Mouse (Mus musculus): Measurements from ENCODE around the gene Fkbp15. TPM values are rescaled to one million over a fixed set of nuclear protein-coding genes. Genes with fewer than 3 reads are reported as not detected.

Fkbp15 gene
- polyA plus RNA-seq, 1 experiment from 2014 or later = 18.2 TPM

DNA sequence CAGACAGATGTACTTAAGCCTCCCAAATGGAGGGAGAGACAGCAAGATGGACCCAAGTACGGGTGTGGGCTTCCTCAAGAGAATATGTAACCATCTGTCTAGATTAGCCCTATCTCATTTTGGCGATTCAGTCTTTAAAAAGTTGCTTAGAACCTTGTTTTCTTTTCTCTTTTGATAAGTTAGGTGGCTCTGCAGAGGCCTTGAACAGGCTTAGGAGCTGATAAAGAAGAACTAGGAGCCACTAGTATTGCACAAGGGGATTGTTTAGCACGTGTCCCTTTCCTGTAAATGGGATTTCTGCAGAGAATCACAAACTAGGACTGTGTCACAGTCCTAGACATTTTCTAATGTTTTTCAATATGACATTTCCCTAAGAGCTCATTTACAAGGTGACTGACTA, 8.7 kb upstream of the Fkbp15 start:
- H3K4me1 ChIP-seq (replicated peaks) = peaks cover 44% of the 10 kb centered on the region
- no peak overlapping the region for H3K27ac ChIP-seq (ENCODE audit: poor library complexity, severe bottlenecking)
- H3K27me3 ChIP-seq (replicated peaks) = no peaks in the 10 kb centered on the region
- H3K36me3 ChIP-seq = 0 out of 2 replicates have a peak, but pooled peaks cover 3% of the 10 kb centered on the region
- no peak for ATAC-seq (ENCODE audit: insufficient number of reproducible peaks, low FRiP score)
- no peak overlapping the region for H3K4me3 ChIP-seq
- no peak overlapping the region for H3K4me2 ChIP-seq
- H3K9me3 ChIP-seq (replicated peaks) = no peaks in the 10 kb centered on the region
- 24% methylated on average over 3 of the region's 3 CpGs for WGBS
- H3K9ac ChIP-seq = no peak overlapping the region

DNA sequence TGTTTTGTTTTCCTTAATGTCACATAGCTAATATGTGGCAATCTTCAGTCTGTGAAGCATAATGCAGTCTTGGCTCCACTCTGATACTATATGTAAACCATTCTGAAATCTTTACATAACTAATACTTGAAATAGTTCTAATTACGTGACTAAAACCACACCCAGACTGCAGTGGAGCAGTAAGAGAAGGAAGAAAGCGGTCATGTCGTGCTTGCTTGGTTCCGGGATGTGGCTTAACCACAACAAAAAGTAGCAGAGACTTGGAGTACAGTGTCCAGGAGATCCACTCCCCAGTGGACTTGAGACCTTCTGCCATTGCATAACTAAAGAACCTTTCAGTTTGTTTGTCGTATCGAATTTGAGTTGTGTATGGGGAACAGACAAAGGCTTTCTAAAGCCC, 7.2 kb upstream of the Fkbp15 start:
- Histone ChIP-seq H3K4me1 (replicated peaks) (peaks cover 33% of the 10 kb centered on the region), H3K9ac (no peak overlapping the region), H3K4me2 (no peak overlapping the region), H3K27ac (ENCODE audit: poor library complexity, severe bottlenecking) (no peak overlapping the region), H3K27me3 (replicated peaks) (no peaks in the 10 kb centered on the region), H3K9me3 (replicated peaks) (no peaks in the 10 kb centered on the region), H3K36me3 (0 out of 2 replicates have a peak, but pooled peaks cover 3% of the 10 kb centered on the region), H3K4me3 (no peak overlapping the region)
- 89% methylated on average over 6 of the region's 6 CpGs for WGBS
- ATAC-seq (ENCODE audit: insufficient number of reproducible peaks, low FRiP score) = no peak

DNA sequence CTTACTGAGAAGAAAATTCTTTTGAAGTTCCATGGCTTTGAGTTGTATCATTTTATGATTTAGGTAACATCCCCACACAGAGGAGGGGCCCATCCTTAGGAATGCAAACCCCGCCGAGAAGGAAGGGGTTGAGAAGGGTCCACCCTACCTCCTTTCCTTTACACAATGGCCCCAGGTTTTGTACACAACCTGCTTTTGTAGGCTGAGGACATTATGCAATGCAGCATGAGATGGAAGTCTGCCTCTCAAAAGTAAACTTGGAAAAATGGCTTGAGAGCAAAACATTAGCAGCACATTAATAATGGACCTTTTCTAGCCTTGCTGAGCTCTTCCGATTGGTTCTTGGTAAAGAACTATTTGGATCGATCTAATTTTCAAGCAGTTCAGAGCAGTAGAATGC, 5.9 kb upstream of the Fkbp15 start:
- Histone ChIP-seq H3K4me3 (no peak overlapping the region), H3K9ac (no peak overlapping the region), H3K27ac (ENCODE audit: poor library complexity, severe bottlenecking) (no peak overlapping the region), H3K27me3 (replicated peaks) (no peaks in the 10 kb centered on the region), H3K36me3 (0 out of 2 replicates have a peak, but pooled peaks cover 3% of the 10 kb centered on the region), H3K4me2 (no peak overlapping the region), H3K4me1 (replicated peaks) (peaks cover 28% of the 10 kb centered on the region), H3K9me3 (replicated peaks) (no peaks in the 10 kb centered on the region)
- WGBS = 83% methylated on average over 4 of the region's 4 CpGs
- no peak for ATAC-seq (ENCODE audit: insufficient number of reproducible peaks, low FRiP score)

- Histone ChIP-seq H3K27me3 (replicated peaks) (no peaks in the 10 kb centered on the region), H3K9ac (no peak overlapping the region), H3K4me3 (no peak overlapping the region), H3K36me3 (0 out of 2 replicates have a peak, but pooled peaks cover 3% of the 10 kb centered on the region), H3K27ac (ENCODE audit: poor library complexity, severe bottlenecking) (no peak overlapping the region), H3K9me3 (replicated peaks) (no peaks in the 10 kb centered on the region), H3K4me1 (replicated peaks) (peaks cover 21% of the 10 kb centered on the region), H3K4me2 (no peak overlapping the region)
- no peak for ATAC-seq (ENCODE audit: insufficient number of reproducible peaks, low FRiP score)
- 91% methylated on average over 8 of the region's 8 CpGs for WGBS
Observed at GRCm38 (mm10) chr4:62364299-62364698, 4.0 kb upstream of the Fkbp15 start.

DNA sequence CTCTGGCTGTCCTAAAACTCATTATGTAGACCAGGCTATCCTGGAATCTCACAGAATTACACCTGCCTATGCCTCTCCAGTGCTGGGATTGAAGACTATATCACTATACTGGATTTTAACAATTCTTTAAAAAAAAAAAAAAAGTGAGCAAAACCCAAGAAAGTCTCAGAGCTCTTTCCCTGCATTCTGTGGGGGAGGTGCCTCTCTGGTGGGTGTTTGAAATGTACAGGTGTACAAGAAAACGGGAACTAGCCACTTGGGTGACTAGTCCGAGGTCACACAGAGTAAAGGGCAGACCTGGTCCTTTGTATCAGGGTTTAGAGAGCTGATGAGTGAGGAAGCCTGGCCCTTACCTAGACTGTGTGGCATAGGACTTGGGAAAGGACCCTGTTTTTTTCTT, 2.1 kb upstream of the Fkbp15 start:
- no peak overlapping the region for H3K9ac ChIP-seq
- 0 out of 2 replicates have a peak, but pooled peaks cover 3% of the 10 kb centered on the region for H3K36me3 ChIP-seq
- peaks cover 16% of the 10 kb centered on the region for H3K4me1 ChIP-seq (replicated peaks)
- no peak overlapping the region for H3K4me2 ChIP-seq
- WGBS = 85% methylated on average over 2 of the region's 2 CpGs
- no peak for ATAC-seq (ENCODE audit: insufficient number of reproducible peaks, low FRiP score)
- no peaks in the 10 kb centered on the region for H3K9me3 ChIP-seq (replicated peaks)
- no peaks in the 10 kb centered on the region for H3K27me3 ChIP-seq (replicated peaks)
- H3K27ac ChIP-seq (ENCODE audit: poor library complexity, severe bottlenecking) = no peak overlapping the region
- H3K4me3 ChIP-seq = no peak overlapping the region

DNA sequence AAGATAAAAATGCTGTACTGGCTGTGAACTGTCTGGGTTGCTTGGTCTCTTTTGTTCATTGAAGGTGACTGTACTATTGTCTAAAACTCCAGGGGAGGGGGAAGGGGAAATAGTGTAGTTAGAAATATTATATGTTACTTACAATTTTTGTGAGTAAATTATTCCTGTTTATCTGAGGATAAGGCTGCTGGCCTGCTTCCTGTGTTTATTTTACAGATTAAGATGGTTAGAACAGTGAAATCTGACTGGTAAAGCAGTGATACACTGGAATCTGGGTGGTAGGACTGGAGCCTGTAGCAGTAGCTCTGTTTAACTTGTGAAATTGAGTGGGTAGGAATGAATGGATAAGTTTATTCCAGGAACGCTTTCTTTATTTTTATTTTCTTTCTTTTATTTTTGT, 1.6 kb upstream of the Fkbp15 start:
- Histone ChIP-seq H3K4me1 (replicated peaks) (peaks cover 16% of the 10 kb centered on the region), H3K27me3 (replicated peaks) (no peaks in the 10 kb centered on the region), H3K4me3 (peak overlapping the region; percentile 75), H3K4me2 (peak overlapping the region; percentile 80), H3K9ac (peak overlapping the region; percentile 30; the same call in 1 of the 2 replicates), H3K27ac (ENCODE audit: poor library complexity, severe bottlenecking) (no peak overlapping the region), H3K9me3 (replicated peaks) (no peaks in the 10 kb centered on the region), H3K36me3 (0 out of 2 replicates have a peak, but pooled peaks cover 4% of the 10 kb centered on the region)
- no peak for ATAC-seq (ENCODE audit: insufficient number of reproducible peaks, low FRiP score)
- WGBS = 65% methylated on average over 1 of the region's 1 CpGs

GRCm38 (mm10) chr4:62361571-62361970, 1.2 kb upstream of the Fkbp15 start:
- 16% methylated on average over 6 of the region's 6 CpGs for WGBS
- peak overlapping the region; percentile 80 for H3K4me2 ChIP-seq
- no peaks in the 10 kb centered on the region for H3K27me3 ChIP-seq (replicated peaks)
- H3K4me3 ChIP-seq = peak overlapping the region; percentile 75
- 0 out of 2 replicates have a peak, but pooled peaks cover 8% of the 10 kb centered on the region for H3K36me3 ChIP-seq
- peak overlapping the region; percentile 30; the same call in 1 of the 2 replicates for H3K9ac ChIP-seq
- no peaks in the 10 kb centered on the region for H3K9me3 ChIP-seq (replicated peaks)
- H3K27ac ChIP-seq (ENCODE audit: poor library complexity, severe bottlenecking) = no peak overlapping the region; the same call in 1 of the 2 replicates
- peaks cover 16% of the 10 kb centered on the region for H3K4me1 ChIP-seq (replicated peaks)
- no peak for ATAC-seq (ENCODE audit: insufficient number of reproducible peaks, low FRiP score)

DNA sequence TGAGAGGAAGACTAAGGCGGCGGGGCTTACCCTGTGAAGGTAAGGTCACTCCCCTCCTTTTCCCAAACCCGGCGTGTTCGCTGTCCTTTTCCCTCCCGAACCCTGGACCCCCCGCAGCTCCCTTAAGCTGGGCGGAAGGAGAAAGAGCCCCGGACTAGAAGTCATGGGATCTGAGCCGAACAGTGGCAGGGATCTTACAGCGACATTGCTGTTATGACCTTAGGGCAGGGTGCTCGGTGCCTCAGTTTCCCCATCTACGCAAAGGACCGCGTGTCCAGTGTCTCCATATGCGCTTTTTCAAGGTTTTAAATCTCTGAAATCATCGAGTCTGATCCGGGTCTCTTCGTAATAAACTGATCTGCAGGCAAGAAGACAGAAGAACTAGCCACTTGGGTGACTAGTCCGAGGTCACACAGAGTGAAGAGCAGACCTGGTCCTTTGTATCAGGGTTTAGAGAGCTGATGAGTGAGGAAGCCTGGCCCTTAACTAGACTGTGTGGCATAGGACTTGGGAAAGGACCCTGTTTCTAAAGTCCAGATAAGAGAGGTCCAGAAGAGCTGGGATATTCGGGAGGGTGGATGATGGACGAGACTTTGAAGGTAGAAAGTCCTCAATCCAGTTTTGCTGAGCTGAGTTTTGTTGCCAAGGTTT, 582 bp upstream of the Fkbp15 start:
- no peaks in the 10 kb centered on the region for H3K27me3 ChIP-seq (replicated peaks)
- peak overlapping the region; percentile 80 for H3K4me2 ChIP-seq
- under 1% methylated on average over 21 of the region's 22 CpGs for WGBS
- H3K4me3 ChIP-seq = peak overlapping the region; percentile 75
- 0 out of 2 replicates have a peak, but pooled peaks cover 10% of the 10 kb centered on the region for H3K36me3 ChIP-seq
- peak overlapping the region; percentile 89 for H3K9ac ChIP-seq
- no peaks in the 10 kb centered on the region for H3K9me3 ChIP-seq (replicated peaks)
- H3K4me1 ChIP-seq (replicated peaks) = peaks cover 16% of the 10 kb centered on the region
- peak; percentile 63; the same call in 1 of the 2 replicates for ATAC-seq (ENCODE audit: insufficient number of reproducible peaks, low FRiP score)
- peak overlapping the region; percentile 79 for H3K27ac ChIP-seq (ENCODE audit: poor library complexity, severe bottlenecking)

DNA sequence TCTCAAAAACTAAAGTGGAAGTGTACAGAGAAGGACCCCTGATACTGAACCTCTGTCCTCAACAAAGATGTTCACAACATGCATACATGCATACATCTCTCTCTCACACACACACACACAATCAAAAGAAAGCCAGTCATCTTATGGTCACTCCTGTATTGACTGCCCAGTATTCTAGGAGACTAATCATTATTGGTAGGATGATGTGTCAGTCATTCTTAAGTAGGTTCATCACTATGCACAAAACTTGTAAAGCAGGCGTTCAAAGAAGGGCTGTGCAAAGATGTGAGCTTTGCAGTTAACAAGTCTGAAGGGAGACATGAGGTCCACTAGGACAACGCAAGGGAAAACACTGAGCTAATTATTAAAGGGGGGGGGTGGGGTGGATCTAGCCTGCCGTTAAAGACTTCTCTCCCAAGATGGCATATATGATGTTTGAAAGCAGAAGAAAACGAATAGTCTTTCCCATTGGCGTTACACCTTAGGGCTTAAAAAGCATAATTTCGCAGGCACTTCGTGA, 1.0 kb downstream of the Fkbp15 start:
- Histone ChIP-seq H3K4me2 (peak overlapping the region; percentile 81), H3K27me3 (replicated peaks) (no peaks in the 10 kb centered on the region), H3K4me3 (peak overlapping the region; percentile 75), H3K9me3 (replicated peaks) (no peaks in the 10 kb centered on the region), H3K4me1 (replicated peaks) (peaks cover 13% of the 10 kb centered on the region), H3K9ac (peak overlapping the region; percentile 80), H3K27ac (ENCODE audit: poor library complexity, severe bottlenecking) (peak overlapping the region; percentile 79; the same call in 1 of the 2 replicates), H3K36me3 (0 out of 2 replicates have a peak, but pooled peaks cover 8% of the 10 kb centered on the region)
- no peak for ATAC-seq (ENCODE audit: insufficient number of reproducible peaks, low FRiP score)
- 50% methylated on average over 7 of the region's 7 CpGs for WGBS

- WGBS = 82% methylated on average over 1 of the region's 1 CpGs
- Histone ChIP-seq H3K9me3 (replicated peaks) (no peaks in the 10 kb centered on the region), H3K9ac (no peak overlapping the region), H3K27ac (ENCODE audit: poor library complexity, severe bottlenecking) (no peak overlapping the region), H3K4me1 (replicated peaks) (peaks cover 13% of the 10 kb centered on the region), H3K36me3 (0 out of 2 replicates have a peak, but pooled peaks cover 7% of the 10 kb centered on the region), H3K4me3 (no peak overlapping the region), H3K27me3 (replicated peaks) (no peaks in the 10 kb centered on the region), H3K4me2 (no peak overlapping the region)
- no peak for ATAC-seq (ENCODE audit: insufficient number of reproducible peaks, low FRiP score)
Observed at GRCm38 (mm10) chr4:62357631-62358148, 2.7 kb downstream of the Fkbp15 start.

GRCm38 (mm10) chr4:62349371-62349770, 11.0 kb downstream of the Fkbp15 start:
- Histone ChIP-seq H3K36me3 (peaks cover 28% of the 10 kb centered on the region), H3K27ac (ENCODE audit: poor library complexity, severe bottlenecking) (no peak overlapping the region), H3K9ac (no peak overlapping the region), H3K4me2 (no peak overlapping the region), H3K9me3 (replicated peaks) (no peaks in the 10 kb centered on the region), H3K27me3 (replicated peaks) (no peaks in the 10 kb centered on the region), H3K4me1 (replicated peaks) (0 out of 2 replicates have a peak, but pooled peaks cover 3% of the 10 kb centered on the region), H3K4me3 (no peak overlapping the region)
- 87% methylated on average over 2 of the region's 2 CpGs for WGBS
- no peak for ATAC-seq (ENCODE audit: insufficient number of reproducible peaks, low FRiP score)
